In genomic region chr3:99242481-99242880, GRCm38 (mm10) we compare ENCODE assay signal across 28 mouse cellular contexts. TPM values are rescaled to one million over a fixed set of nuclear protein-coding genes. Genes with fewer than 3 reads are reported as not detected.
DNase-seq lines count a peak whose midpoint lies in the region; ATAC-seq and TF ChIP-seq lines count a peak whose summit lies in the region.
"Had no signal": no experiment of that assay in that cellular context is flagged by ENCODE, and none has a peak within 500 bp of the region (broad histone marks: within the 10 kb centered on the region; RNA-seq: fewer than 3 reads in every experiment).

No protein-coding gene starts in this region.

- H3K9me3 ChIP-seq in embryonic facial prominence, embryonic 13.5 days, result no peaks in the 10 kb centered on the region
- H3K9me3 ChIP-seq in limb, embryonic 12.5 days, result no peaks in the 10 kb centered on the region
- H3K9me3 ChIP-seq in forebrain, embryonic 14.5 days (replicated peaks; ENCODE audit: control insufficient read depth, low read length), result no peaks in the 10 kb centered on the region
- H3K9me3 ChIP-seq: forebrain, embryonic 10.5 days; heart, embryonic 10.5 days; neural tube, embryonic 13.5 days had no signal

- TF ChIP-seq CTCF in gastrocnemius, adult 2 months (IDR thresholded peaks at IDR 0.05), result no peak

- no peak overlapping the region for H3K9ac ChIP-seq in embryonic facial prominence, embryonic 13.5 days
- H3K9ac ChIP-seq in limb, embryonic 12.5 days (replicated peaks), result peak overlapping the region; percentile 31
- no peak overlapping the region for H3K9ac ChIP-seq in forebrain, embryonic 14.5 days (ENCODE audit: low read length)
- H3K9ac ChIP-seq: forebrain, postnatal 0 days; liver, embryonic 14.5 days; lung, embryonic 14.5 days; neural tube, embryonic 13.5 days had no signal

- H3K36me3 ChIP-seq in embryonic facial prominence, embryonic 13.5 days, result no peaks in the 10 kb centered on the region
- H3K36me3 ChIP-seq in limb, embryonic 12.5 days, result no peaks in the 10 kb centered on the region
- H3K36me3 ChIP-seq in forebrain, embryonic 14.5 days (ENCODE audit: control insufficient read depth, insufficient read depth, low read length), result no peaks in the 10 kb centered on the region
- H3K36me3 ChIP-seq: forebrain, embryonic 10.5 days; heart, embryonic 10.5 days; neural tube, embryonic 13.5 days had no signal

- no peak for DNase-seq in gastrocnemius, adult 2 months
- DNase-seq in gastrocnemius, postnatal 14 days, result no peak
- DNase-seq in embryo, embryonic 10 days (ENCODE audit: low spot score), result peak; percentile 14
- DNase-seq in left cerebral cortex, adult 8-10 months (ENCODE audit: low spot score in 2 of 2), result no peak
- DNase-seq in forebrain, embryonic 14.5 days (ENCODE audit: low spot score), result no peak
- DNase-seq in right cerebral cortex, postnatal 10 days (ENCODE audit: low spot score in 2 of 2), result no peak
- DNase-seq: adrenal gland, postnatal 10 days; cerebellum, adult 2 months; cerebellum, postnatal 36 days; forebrain, postnatal 0 days; kidney, adult 9 months; kidney, postnatal 14 days; layer of hippocampus, postnatal 36 days; midbrain, embryonic 14.5 days; right cerebral cortex, postnatal 14 days had no signal

- no peak for ATAC-seq in embryonic facial prominence, embryonic 13.5 days (ENCODE audit: insufficient number of reproducible peaks, insufficient read depth, low FRiP score, low TSS enrichment, low read depth)
- ATAC-seq in limb, embryonic 12.5 days (ENCODE audit: insufficient number of reproducible peaks, insufficient read depth, low FRiP score, low TSS enrichment, low read depth), result no peak
- ATAC-seq in forebrain, embryonic 14.5 days, result no peak
- ATAC-seq: activated CD4-positive, CD25-positive, alpha-beta regulatory T cell, adult 4 months; forebrain, postnatal 0 days; hindbrain, postnatal 0 days; intestine, embryonic 16.5 days had no signal

- no peak overlapping the region for H3K4me3 ChIP-seq in gastrocnemius, adult 2 months
- peak overlapping the region; percentile 7; the same call in 1 of the 2 replicates for H3K4me3 ChIP-seq in embryonic facial prominence, embryonic 13.5 days
- H3K4me3 ChIP-seq in limb, embryonic 12.5 days (replicated peaks), result peak overlapping the region; percentile 52
- H3K4me3 ChIP-seq in forebrain, embryonic 14.5 days (ENCODE audit: low read depth, low read length), result no peak overlapping the region
- H3K4me3 ChIP-seq: forebrain, embryonic 10.5 days; heart, embryonic 10.5 days; layer of hippocampus, adult 2 months; neural tube, embryonic 13.5 days had no signal

- intact Hi-C loops in gastrocnemius, adult 2 months (cut with DNase I), result no loop called here
- intact Hi-C loops in gastrocnemius, postnatal 14 days (cut with DNase I; ENCODE audit: low total_unique reads), result no loop called here

- WGBS in embryonic facial prominence, embryonic 13.5 days, result 12% methylated on average over 8 of the region's 8 CpGs
- WGBS in limb, embryonic 12.5 days, result 15% methylated on average over 8 of the region's 8 CpGs
- WGBS in forebrain, embryonic 14.5 days, result 1% methylated on average over 8 of the region's 8 CpGs

- H3K4me1 ChIP-seq in embryonic facial prominence, embryonic 13.5 days, result peaks cover 15% of the 10 kb centered on the region; the same call in 1 of the 2 replicates
- peaks cover 61% of the 10 kb centered on the region for H3K4me1 ChIP-seq in limb, embryonic 12.5 days (replicated peaks)
- H3K4me1 ChIP-seq in forebrain, embryonic 14.5 days (ENCODE audit: control insufficient read depth, insufficient read depth, low read length), result no peaks in the 10 kb centered on the region

- H3K27me3 ChIP-seq in embryonic facial prominence, embryonic 13.5 days, result peaks cover 99% of the 10 kb centered on the region
- H3K27me3 ChIP-seq in limb, embryonic 12.5 days, result peaks cover 83% of the 10 kb centered on the region
- peaks cover 99% of the 10 kb centered on the region for H3K27me3 ChIP-seq in forebrain, embryonic 14.5 days (replicated peaks; ENCODE audit: control insufficient read depth, insufficient read depth, low read length)

- H3K4me2 ChIP-seq in embryonic facial prominence, embryonic 13.5 days, result peak overlapping the region; percentile 26
- peak overlapping the region; percentile 78 for H3K4me2 ChIP-seq in limb, embryonic 12.5 days
- H3K4me2 ChIP-seq in forebrain, embryonic 14.5 days (ENCODE audit: low read length), result no peak overlapping the region
- H3K4me2 ChIP-seq: lung, embryonic 14.5 days; neural tube, embryonic 13.5 days had no signal

- peak overlapping the region; percentile 29; the same call in 1 of the 2 replicates for H3K27ac ChIP-seq in gastrocnemius, adult 2 months
- no peak overlapping the region for H3K27ac ChIP-seq in embryonic facial prominence, embryonic 13.5 days
- H3K27ac ChIP-seq in limb, embryonic 12.5 days, result peak overlapping the region; percentile 90
- no peak overlapping the region for H3K27ac ChIP-seq in forebrain, embryonic 14.5 days (ENCODE audit: low read depth, low read length)
- H3K27ac ChIP-seq: forebrain, embryonic 10.5 days; heart, embryonic 10.5 days; hindbrain, postnatal 0 days; layer of hippocampus, adult 2 months; liver, embryonic 14.5 days; neural tube, embryonic 13.5 days had no signal

RNA-seq across cellular contexts. Expression of gene Tbx15, which starts 2.3 kb away (rescaled TPM):
- total RNA-seq in gastrocnemius, adult 2 months (2021), result 100 to 1,000 TPM; 105 to 145 TPM
- total RNA-seq in gastrocnemius, postnatal 14 days (2021), result 100 to 1,000 TPM; 116 to 149 TPM
- polyA plus RNA-seq in embryonic facial prominence, embryonic 13.5 days (2015; fragmentation: Nextera tagmentation; extraction: Ambion mirVana), result 16.0 and 23.0 TPM in 2 replicates
- polyA plus RNA-seq in limb, embryonic 12.5 days (2016; fragmentation: Nextera tagmentation; extraction: Ambion mirVana), result 26.5 and 32.6 TPM in 2 replicates
- total RNA-seq in left cerebral cortex, adult 8-10 months (2022), result 1 to 10 TPM in 2 of 4 experiments, under 1 TPM in 2; 0.72 to 1.9 (median 1.1) TPM
- 0.24 and 0.59 TPM in 2 replicates for polyA plus RNA-seq in forebrain, embryonic 14.5 days (2014; fragmentation: Nextera tagmentation; extraction: Ambion mirVana)
- total RNA-seq: hematopoietic stem cell, adult 5-6 weeks; megakaryocyte, adult 5-6 weeks had no signal
- polyA plus RNA-seq: activated CD4-positive, CD25-positive, alpha-beta regulatory T cell, adult 4 months had no signal

Comparison
In these comparisons a context has a peak if more than half of its experiments do, and no peak if none do; other contexts are left out.
1. H3K27ac ChIP-seq: peak in gastrocnemius, adult 2 months (single experiment) and limb, embryonic 12.5 days (single experiment); none in embryonic facial prominence, embryonic 13.5 days (single experiment) and forebrain, embryonic 14.5 days (single experiment).
2. H3K4me3 ChIP-seq: peak in embryonic facial prominence, embryonic 13.5 days (single experiment) and limb, embryonic 12.5 days (single experiment); none in gastrocnemius, adult 2 months (single experiment) and forebrain, embryonic 14.5 days (single experiment).
3. RNA of gene Tbx15, which starts 2.3 kb away (total RNA-seq): 116 to 149 TPM in gastrocnemius, postnatal 14 days and 105 to 145 TPM in gastrocnemius, adult 2 months; 0.72 to 1.9 TPM in left cerebral cortex, adult 8-10 months; every median in the first group is over 10 times any median in the second.